Mouse (Mus musculus): ENCODE measurements at regions not wholly inside any gene's neighbourhood (a gene's known extent, or its start where the extent isn't known, plus 50 kb on each side); places are given as distances from the start of the nearest gene placed in this dataset.

- 7% methylated on average over 6 of the region's 6 CpGs for WGBS
- DNase-seq (ENCODE audit: low read depth, low spot score): no peak
Measured at GRCm38 (mm10) chr2:146565693-146566092, 53.5 kb upstream of the Ralgapa2 start.

DNA sequence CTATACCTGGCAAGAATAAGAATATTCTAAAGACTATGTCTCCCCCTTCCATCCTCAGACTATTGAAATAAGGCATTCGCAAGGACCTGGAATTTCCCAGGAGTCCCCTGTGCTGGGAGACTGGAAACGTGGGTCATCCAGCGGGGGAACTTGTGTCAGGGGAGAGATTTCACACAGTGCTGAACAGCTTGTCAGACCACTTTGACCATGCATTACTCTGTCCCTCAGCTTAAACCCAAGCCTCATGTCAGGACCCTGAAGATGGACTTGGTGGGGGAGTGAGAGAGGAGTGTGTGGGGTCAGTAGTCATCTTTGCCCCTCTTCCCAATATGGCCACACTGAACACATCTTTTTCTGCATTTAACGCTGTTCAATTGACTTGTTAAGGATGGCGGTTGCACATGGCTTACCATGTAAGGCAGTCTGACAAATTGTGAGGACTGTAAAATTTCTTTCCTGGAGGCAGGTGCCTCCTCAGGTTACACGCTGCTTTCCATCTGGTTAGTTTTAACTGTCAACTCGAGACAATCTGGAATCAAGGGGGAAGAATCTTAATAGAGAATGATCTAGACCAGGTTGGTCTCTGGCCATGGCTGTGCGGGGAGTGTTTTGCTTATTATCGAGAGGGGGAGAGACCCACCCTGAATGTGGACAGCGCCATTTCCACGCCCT is 56.2 kb upstream of the Ralgapa2 start:
- WGBS: 46% methylated on average over 11 of the region's 11 CpGs
- DNase-seq (ENCODE audit: low read depth, low spot score): no peak

- no peak for DNase-seq (ENCODE audit: low read depth, low spot score)
- 95% methylated on average over 11 of the region's 11 CpGs for WGBS
Measured at GRCm38 (mm10) chr2:146571036-146571435, 58.9 kb upstream of the Ralgapa2 start.

DNA sequence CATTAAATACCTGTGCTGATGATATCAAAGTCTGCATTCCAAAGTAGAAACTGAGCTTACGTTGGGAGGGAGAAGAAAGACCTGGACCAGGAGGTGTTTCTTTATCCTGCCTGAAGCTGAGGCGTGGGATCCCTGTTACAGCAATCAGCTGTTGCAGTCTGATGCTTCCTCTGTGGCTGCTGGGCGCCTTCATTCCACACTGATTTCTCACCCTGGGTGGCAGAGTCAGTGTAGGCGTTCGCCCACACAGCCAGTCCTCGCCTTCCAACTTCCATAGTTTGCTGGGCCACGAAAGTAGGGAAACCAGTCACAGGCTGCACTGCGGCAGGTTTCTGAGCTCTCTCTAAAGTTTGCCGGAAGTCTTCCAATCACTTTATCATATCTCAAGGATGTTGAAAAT is 59.7 kb upstream of the Ralgapa2 start:
- 94% methylated on average over 9 of the region's 9 CpGs for WGBS
- no peak for DNase-seq (ENCODE audit: low read depth, low spot score)

GRCm38 (mm10) chr2:146575610-146576297 is 63.6 kb upstream of the Ralgapa2 start:
- WGBS: 12% methylated on average over 3 of the region's 3 CpGs
- no peak for DNase-seq (ENCODE audit: low read depth, low spot score)

DNA sequence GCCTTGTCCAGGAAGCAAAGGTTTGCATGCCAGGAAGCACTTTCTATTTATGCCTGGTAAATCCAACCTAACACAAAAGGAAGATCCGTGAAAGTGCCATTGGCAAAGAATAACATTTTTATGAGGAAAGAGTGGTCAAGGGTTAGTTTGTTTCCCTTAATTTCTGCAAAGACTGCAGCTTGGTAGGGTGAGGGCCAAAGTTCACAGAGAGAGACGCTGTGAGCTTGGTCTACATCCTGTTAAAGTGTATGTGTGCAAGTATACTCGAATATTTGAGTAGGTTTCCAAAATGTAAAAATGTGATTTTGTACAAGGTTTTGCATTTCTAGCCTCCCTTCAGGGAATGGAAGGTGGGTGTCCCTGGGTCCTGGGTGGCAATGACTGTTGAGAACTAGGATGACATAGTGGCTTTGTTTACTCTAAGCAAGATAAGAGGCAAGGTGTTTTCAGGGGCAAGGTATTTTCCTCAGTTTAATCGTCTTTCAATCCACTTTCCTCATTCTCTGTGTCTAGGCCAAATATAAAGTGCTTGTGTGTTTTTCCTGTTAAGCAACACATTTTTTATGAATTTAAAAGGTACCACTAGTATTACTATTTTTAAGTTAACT is 64.3 kb upstream of the Ralgapa2 start:
- DNase-seq (ENCODE audit: low read depth, low spot score): no peak
- whole genome bisulfite sequencing: 10% methylated on average over 4 of the region's 4 CpGs

DNA sequence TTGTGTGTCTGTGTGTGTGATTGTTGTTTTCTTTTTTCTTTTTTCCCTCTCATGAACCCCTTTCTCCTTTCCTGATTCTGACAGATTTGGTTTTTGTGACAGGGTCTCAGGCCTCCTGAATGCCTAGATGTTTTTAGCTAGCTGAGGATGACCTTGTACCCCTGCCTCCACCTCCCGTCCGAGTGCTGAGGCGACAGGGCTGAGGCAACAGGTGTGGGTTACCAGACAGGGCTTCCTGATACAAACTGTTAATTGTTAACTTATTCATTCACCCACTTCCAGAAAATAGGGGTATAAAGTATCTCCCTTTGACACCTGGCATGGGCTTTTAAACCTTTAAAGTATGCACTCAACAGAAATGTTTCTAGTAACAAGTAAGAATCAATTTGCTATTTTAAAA is 65.0 kb upstream of the Ralgapa2 start:
- WGBS: 28% methylated on average over 3 of the region's 3 CpGs
- no peak for DNase-seq (ENCODE audit: low read depth, low spot score)

- 89% methylated on average over 3 of the region's 3 CpGs for WGBS
- no peak for DNase-seq (ENCODE audit: low read depth, low spot score)
Measured at GRCm38 (mm10) chr2:146581220-146581619, 69.1 kb upstream of the Ralgapa2 start.

DNA sequence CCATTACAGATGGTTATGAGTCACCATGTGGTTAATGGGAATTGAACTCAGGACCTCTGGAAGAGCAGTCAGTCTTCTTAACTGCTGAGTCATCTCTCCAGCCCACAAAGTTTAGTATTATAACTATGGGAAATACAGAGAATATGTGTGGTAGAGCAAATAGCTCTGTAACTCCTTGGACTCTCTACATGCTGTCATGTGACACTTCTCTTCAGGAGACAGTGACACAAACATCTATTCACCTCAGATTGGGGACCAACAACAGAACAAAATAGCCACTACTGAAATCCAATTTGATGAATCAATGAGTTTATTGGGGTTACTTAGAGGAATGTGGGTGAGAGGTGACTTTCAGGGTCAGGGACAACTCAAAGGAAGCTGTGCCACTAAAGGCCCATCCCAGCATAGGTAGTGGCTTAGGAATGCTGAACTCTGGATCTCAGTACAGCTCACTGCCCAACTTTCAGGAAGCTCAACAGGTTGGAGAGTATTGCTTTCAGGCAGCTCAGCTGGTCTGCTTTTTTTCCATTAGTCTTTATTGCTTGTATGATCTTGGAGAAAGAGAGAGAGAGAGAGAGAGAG is 71.8 kb upstream of the Ralgapa2 start:
- DNase-seq (ENCODE audit: low read depth, low spot score): no peak

DNA sequence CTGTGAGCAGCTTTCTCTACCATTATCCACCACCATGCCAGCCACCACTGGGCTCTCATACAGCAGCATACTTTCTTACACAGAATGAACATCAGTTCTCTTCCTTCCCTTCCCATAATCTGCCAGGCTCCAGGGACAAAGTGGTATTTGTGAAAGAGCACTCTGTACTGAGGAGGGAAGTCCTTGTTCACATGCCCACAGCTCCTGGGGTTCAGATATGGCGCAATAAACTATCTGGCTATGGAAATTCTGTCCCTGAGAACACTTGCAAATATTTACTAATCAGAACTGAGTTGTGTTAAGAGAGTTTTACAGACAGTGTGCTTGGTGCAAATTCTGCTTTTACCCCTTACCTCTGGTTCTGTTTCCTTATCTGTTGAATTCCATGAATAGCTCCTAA is 74.2 kb upstream of the Ralgapa2 start:
- DNase-seq (ENCODE audit: low read depth, low spot score): no peak
- 65% methylated on average over 1 of the region's 1 CpGs for WGBS

GRCm38 (mm10) chr2:146586981-146587380 is 74.8 kb upstream of the Ralgapa2 start:
- DNase-seq (ENCODE audit: low read depth, low spot score): no peak
- 79% methylated on average over 3 of the region's 3 CpGs for WGBS

GRCm38 (mm10) chr2:146589860-146590259 is 77.7 kb upstream of the Ralgapa2 start:
- no peak for DNase-seq (ENCODE audit: low read depth, low spot score)
- 72% methylated on average over 3 of the region's 3 CpGs for whole genome bisulfite sequencing

GRCm38 (mm10) chr2:146593291-146593690 is 81.1 kb upstream of the Ralgapa2 start:
- no peak for DNase-seq (ENCODE audit: low read depth, low spot score)
- 83% methylated on average over 2 of the region's 2 CpGs for WGBS

GRCm38 (mm10) chr2:146594212-146594611 is 82.1 kb upstream of the Ralgapa2 start:
- no peak for DNase-seq (ENCODE audit: low read depth, low spot score)

GRCm38 (mm10) chr2:146595673-146596072 is 83.5 kb upstream of the Ralgapa2 start:
- no peak for DNase-seq (ENCODE audit: low read depth, low spot score)
- WGBS: 85% methylated on average over 2 of the region's 2 CpGs

More at GRCm38 (mm10) chr2:146594212-146594611, 82.1 kb upstream of the Ralgapa2 start:
- WGBS: 76% methylated on average over 4 of the region's 4 CpGs

GRCm38 (mm10) chr2:146606170-146606569 is 94.0 kb upstream of the Ralgapa2 start:
- DNase-seq (ENCODE audit: low read depth, low spot score): no peak

DNA sequence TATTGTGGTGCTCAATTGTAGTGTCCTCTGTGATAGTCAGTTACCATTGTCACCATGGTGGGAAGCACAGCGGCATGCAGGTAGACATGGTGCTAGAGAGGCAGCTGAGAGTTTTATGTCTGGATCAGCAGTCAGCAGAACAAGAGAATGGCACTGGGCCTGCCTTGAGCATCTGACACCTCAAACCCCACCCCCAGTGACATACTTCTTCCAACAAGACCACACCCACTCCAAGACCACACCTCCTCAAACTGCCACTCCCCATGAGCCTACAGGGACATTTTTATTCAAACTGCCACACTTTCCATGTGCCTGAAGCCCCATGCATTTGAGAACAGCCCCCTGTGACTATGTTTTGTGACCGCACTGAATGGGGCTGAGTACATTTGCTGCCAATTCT is 98.8 kb upstream of the Ralgapa2 start:
- no peak for DNase-seq (ENCODE audit: low read depth, low spot score)
- WGBS: 97% methylated on average over 2 of the region's 2 CpGs

- WGBS: 34% methylated on average over 6 of the region's 6 CpGs
- DNase-seq (ENCODE audit: low read depth, low spot score): peak; percentile 61
Measured at GRCm38 (mm10) chr2:146611886-146612521, 99.9 kb upstream of the Ralgapa2 start.

- no peak for DNase-seq (ENCODE audit: low read depth, low spot score)
- 8% methylated on average over 20 of the region's 20 CpGs for WGBS
Measured at GRCm38 (mm10) chr2:146612522-146613288, 100.6 kb upstream of the Ralgapa2 start.

- DNase-seq (ENCODE audit: low read depth, low spot score): no peak
- 7% methylated on average over 5 of the region's 5 CpGs for WGBS
Measured at GRCm38 (mm10) chr2:146621167-146621566, 109.0 kb upstream of the Ralgapa2 start.

All from large intestine, adult 2 months (tissue).